8 mouse cellular contexts compared by ENCODE assay signal in genomic region chr12:72535599-72535998, GRCm38 (mm10). TPM values are rescaled to one million over a fixed set of nuclear protein-coding genes. Genes with fewer than 3 reads are reported as not detected.
A peak's percentile ranks its signal among the peaks of the same experiment; 100 is the strongest.
DNase-seq lines count a peak whose midpoint lies in the region; ATAC-seq and TF ChIP-seq lines count a peak whose summit lies in the region.

No protein-coding gene starts in this region.

- no peaks in the 10 kb centered on the region for H3K4me1 ChIP-seq in kidney, postnatal 0 days (replicated peaks; ENCODE audit: insufficient read depth, low read length)
- peaks cover 9% of the 10 kb centered on the region; the same call in 1 of the 2 replicates for H3K4me1 ChIP-seq in embryonic facial prominence, embryonic 12.5 days
- peaks cover 13% of the 10 kb centered on the region for H3K4me1 ChIP-seq in hindbrain, embryonic 15.5 days (replicated peaks)
- H3K4me1 ChIP-seq in midbrain, embryonic 11.5 days (ENCODE audit: control insufficient read depth, insufficient read depth, low read length), result peaks cover 2% of the 10 kb centered on the region; the same call in 1 of the 2 replicates

- no peak overlapping the region for H3K9ac ChIP-seq in kidney, postnatal 0 days (ENCODE audit: low read depth, low read length)
- H3K9ac ChIP-seq in embryonic facial prominence, embryonic 12.5 days, result 0 out of 2 replicates have a peak overlapping the region, but pooled peaks have one; percentile 32
- H3K9ac ChIP-seq in hindbrain, embryonic 15.5 days, result peak overlapping the region; percentile 53
- peak overlapping the region; percentile 24; the same call in 1 of the 2 replicates for H3K9ac ChIP-seq in midbrain, embryonic 11.5 days (ENCODE audit: low read length)

- no peaks in the 10 kb centered on the region for H3K9me3 ChIP-seq in kidney, postnatal 0 days (replicated peaks; ENCODE audit: low read length)
- no peaks in the 10 kb centered on the region for H3K9me3 ChIP-seq in embryonic facial prominence, embryonic 12.5 days
- no peaks in the 10 kb centered on the region for H3K9me3 ChIP-seq in hindbrain, embryonic 15.5 days
- H3K9me3 ChIP-seq in midbrain, embryonic 11.5 days (ENCODE audit: control insufficient read depth, low read length), result no peaks in the 10 kb centered on the region

- no peak for ATAC-seq in kidney, postnatal 0 days (replicated peaks; ENCODE audit: low FRiP score, low read depth)
- ATAC-seq in embryonic facial prominence, embryonic 12.5 days (ENCODE audit: insufficient number of reproducible peaks, insufficient read depth, low FRiP score, low TSS enrichment), result no peak
- no peak for ATAC-seq in hindbrain, embryonic 15.5 days (ENCODE audit: low FRiP score, low read depth)
- ATAC-seq in midbrain, embryonic 11.5 days (ENCODE audit: low FRiP score), result no peak

- no peak for TF ChIP-seq CTCF in kidney, postnatal 0 days (IDR thresholded peaks at IDR 0.05; ENCODE audit: low read depth)

- no peaks in the 10 kb centered on the region for H3K27me3 ChIP-seq in kidney, postnatal 0 days (ENCODE audit: insufficient read depth, low read length)
- H3K27me3 ChIP-seq in embryonic facial prominence, embryonic 12.5 days, result no peaks in the 10 kb centered on the region
- no peaks in the 10 kb centered on the region for H3K27me3 ChIP-seq in hindbrain, embryonic 15.5 days
- no peaks in the 10 kb centered on the region for H3K27me3 ChIP-seq in midbrain, embryonic 11.5 days (ENCODE audit: control insufficient read depth, insufficient read depth, low read length)

- H3K27ac ChIP-seq in kidney, postnatal 0 days, result no peak overlapping the region
- H3K27ac ChIP-seq in embryonic facial prominence, embryonic 12.5 days, result no peak overlapping the region
- peak overlapping the region; percentile 69 for H3K27ac ChIP-seq in hindbrain, embryonic 15.5 days (replicated peaks)
- H3K27ac ChIP-seq in midbrain, embryonic 11.5 days (ENCODE audit: low read depth, low read length), result no peak overlapping the region

- peak overlapping the region; percentile 50 for H3K4me3 ChIP-seq in kidney, postnatal 0 days (replicated peaks; ENCODE audit: low read depth, low read length)
- H3K4me3 ChIP-seq in embryonic facial prominence, embryonic 12.5 days, result peak overlapping the region; percentile 57
- H3K4me3 ChIP-seq in hindbrain, embryonic 15.5 days, result peak overlapping the region; percentile 57
- H3K4me3 ChIP-seq in midbrain, embryonic 11.5 days (ENCODE audit: low read depth, low read length), result peak overlapping the region; percentile 65

- DNase-seq in kidney, postnatal 0 days (ENCODE audit: low spot score), result no peak
- DNase-seq in kidney, adult 8-10 months, result no peak
- DNase-seq in midbrain, embryonic 11.5 days (ENCODE audit: low spot score, missing footprints), result peak; percentile 85
- no peak for DNase-seq in adrenal gland, postnatal 36 days
- no peak for DNase-seq in ovary, adult 18-20 months (ENCODE audit: low spot score)
- DNase-seq in left cerebral cortex, adult 18-20 months (ENCODE audit: low spot score in 2 of 2), result no peak

- WGBS in kidney, postnatal 0 days, result 48% methylated on average over 3 of the region's 3 CpGs
- 46% methylated on average over 3 of the region's 3 CpGs for WGBS in embryonic facial prominence, embryonic 12.5 days
- 42% methylated on average over 3 of the region's 3 CpGs for WGBS in hindbrain, embryonic 15.5 days
- 44% methylated on average over 3 of the region's 3 CpGs for WGBS in midbrain, embryonic 11.5 days

- H3K36me3 ChIP-seq in kidney, postnatal 0 days (ENCODE audit: insufficient read depth, low read length), result no peaks in the 10 kb centered on the region
- no peaks in the 10 kb centered on the region for H3K36me3 ChIP-seq in embryonic facial prominence, embryonic 12.5 days
- H3K36me3 ChIP-seq in hindbrain, embryonic 15.5 days, result no peaks in the 10 kb centered on the region
- no peaks in the 10 kb centered on the region for H3K36me3 ChIP-seq in midbrain, embryonic 11.5 days (ENCODE audit: control insufficient read depth, insufficient read depth, low read length)

- peak overlapping the region; percentile 70 for H3K4me2 ChIP-seq in kidney, postnatal 0 days (ENCODE audit: low read length)
- peak overlapping the region; percentile 60 for H3K4me2 ChIP-seq in embryonic facial prominence, embryonic 12.5 days (replicated peaks)
- H3K4me2 ChIP-seq in hindbrain, embryonic 15.5 days, result peak overlapping the region; percentile 74
- H3K4me2 ChIP-seq in midbrain, embryonic 11.5 days, result peak overlapping the region; percentile 57

RNA-seq across cellular contexts. Expression of gene Pcnx4, which starts 0.6 kb away (rescaled TPM):
- 5.8 and 6.6 TPM in 2 replicates for polyA plus RNA-seq in kidney, postnatal 0 days (2015; fragmentation: Nextera tagmentation; extraction: Ambion mirVana)
- polyA plus RNA-seq in embryonic facial prominence, embryonic 12.5 days (2016; fragmentation: Nextera tagmentation; extraction: Ambion mirVana), result 16.8 and 17.4 TPM in 2 replicates
- polyA plus RNA-seq in hindbrain, embryonic 15.5 days (2015; fragmentation: Nextera tagmentation; extraction: Ambion mirVana), result 24.2 and 24.4 TPM in 2 replicates
- 15.0 and 16.7 TPM in 2 replicates for polyA plus RNA-seq in midbrain, embryonic 11.5 days (2014; fragmentation: Nextera tagmentation; extraction: Ambion mirVana)
- total RNA-seq in adrenal gland, postnatal 36 days (2021), result 1 to 10 TPM; 7.2 to 8.4 TPM
- total RNA-seq in left cerebral cortex, adult 18-20 months (2021), result 10 to 100 TPM; 31.4 to 34.3 TPM
